Mouse (Mus musculus) forebrain, embryonic 12.5 days (tissue): ENCODE results near the gene Frem2. TPM values are rescaled to one million over a fixed set of nuclear protein-coding genes. Genes with fewer than 3 reads are reported as not detected.
A peak's percentile ranks its signal among the peaks of the same experiment; 100 is the strongest.

ENCODE experiments used
- ATAC-seq: fragments of 200-750 bp; cut with Nextera tagmentation; 2 replicates; pipeline ENCODE4 v1.8.0; 2017; ENCODE audit warnings: moderate TSS enrichment; ENCODE audit not compliant: low FRiP score
- H3K27ac ChIP-seq: fragments of 300-500 bp; sonication (generic); 2 replicates; pipeline ENCODE4 v1.5.1; 2016; ENCODE audit warnings: mild to moderate bottlenecking
- H3K27me3 ChIP-seq: fragments of 300-500 bp; sonication (generic); 2 replicates; pipeline ENCODE4 v1.6.1; 2016; ENCODE audit warnings: mild to moderate bottlenecking
- H3K36me3 ChIP-seq: fragments of 300-500 bp; sonication (generic); replicated peaks from 2 replicates; pipeline ENCODE4 v1.6.1; 2016; ENCODE audit warnings: mild to moderate bottlenecking
- H3K4me1 ChIP-seq: fragments of 300-500 bp; sonication (generic); 2 replicates; pipeline ENCODE4 v1.6.1; 2016
- H3K4me2 ChIP-seq: fragments of 300-500 bp; sonication (generic); 2 replicates; pipeline ENCODE4 v1.6.1; 2016; ENCODE audit warnings: mild to moderate bottlenecking, moderate library complexity
- H3K4me3 ChIP-seq: fragments of 300-500 bp; sonication (generic); replicated peaks from 2 replicates; pipeline ENCODE4 v1.5.1; 2016; ENCODE audit warnings: mild to moderate bottlenecking
- H3K9ac ChIP-seq: fragments of 300-500 bp; sonication (generic); 2 replicates; pipeline ENCODE4 v1.6.1; 2016; ENCODE audit warnings: mild to moderate bottlenecking
- H3K9me3 ChIP-seq: fragments of 300-500 bp; sonication (generic); 2 replicates; pipeline ENCODE4 v1.6.1; 2016
- WGBS: fragments of 180-500 bp; shearing (Covaris S2); methylation state at CpG from one replicate; pipeline ENCODE4 v1.1.7; 2016; 5-methylcytosine and 5-hydroxymethylcytosine counted together
- polyA plus RNA-seq: library from polyadenylated mRNA; unstranded; fragments of >200 nt; fragmentation: Nextera tagmentation; extraction: Ambion mirVana; gene quantifications from 2 replicates; pipeline ENCODE4 v1.2.1, GENCODE M21; 2016

The Frem2 gene
- polyA plus RNA-seq, 1 experiment from 2014 or later = 2.1 TPM

DNA sequence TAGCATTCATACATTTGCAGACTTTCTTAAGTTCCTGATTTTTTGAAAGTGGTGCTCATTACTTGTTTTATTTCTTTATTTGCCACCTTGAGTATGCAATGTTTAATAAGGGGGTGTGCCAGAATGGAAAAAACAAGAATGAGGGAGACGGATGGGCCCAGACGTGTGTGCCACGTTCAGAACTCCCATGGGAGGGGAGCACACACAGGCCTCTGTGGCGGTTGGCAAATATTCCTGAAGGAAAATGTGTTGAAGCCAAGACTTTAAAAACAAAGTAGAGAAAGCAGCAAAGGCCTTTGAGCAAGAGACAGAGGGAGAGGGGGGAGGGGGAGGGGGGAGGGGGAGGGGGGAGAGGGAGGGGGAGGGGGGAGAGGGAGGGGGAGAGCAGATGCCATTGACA, 47.3 kb downstream of the Frem2 start:
- ATAC-seq = no peak
- Histone ChIP-seq H3K36me3 (no peaks in the 10 kb centered on the region), H3K27me3 (no peaks in the 10 kb centered on the region), H3K27ac (no peak overlapping the region), H3K4me2 (no peak overlapping the region), H3K9me3 (no peaks in the 10 kb centered on the region), H3K9ac (no peak overlapping the region), H3K4me1 (no peaks in the 10 kb centered on the region), H3K4me3 (no peak overlapping the region)
- WGBS = 78% methylated on average over 4 of the region's 4 CpGs

DNA sequence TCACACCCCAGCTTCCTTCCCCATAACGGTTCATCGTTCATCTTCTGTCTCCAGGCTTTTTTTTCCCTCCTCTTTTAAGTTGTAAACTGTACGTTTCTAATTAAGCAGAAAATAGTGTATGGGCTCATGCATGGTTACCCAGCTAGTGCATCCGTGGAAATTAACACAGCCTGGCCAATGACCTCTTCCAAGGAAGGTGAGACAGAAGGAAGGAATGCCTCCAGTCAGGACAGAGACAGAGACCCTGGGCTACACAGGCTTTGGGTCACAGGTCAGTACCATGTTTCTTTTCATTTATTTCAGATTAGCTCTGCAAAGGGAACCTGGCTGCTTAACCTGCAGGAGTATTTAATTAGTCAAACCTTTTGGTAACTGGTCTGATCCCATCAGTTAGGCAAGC, 57.0 kb downstream of the Frem2 start:
- no peak for ATAC-seq
- Histone ChIP-seq H3K4me2 (no peak overlapping the region), H3K4me1 (peaks cover 5% of the 10 kb centered on the region), H3K27me3 (no peaks in the 10 kb centered on the region), H3K9ac (no peak overlapping the region), H3K36me3 (no peaks in the 10 kb centered on the region), H3K9me3 (no peaks in the 10 kb centered on the region), H3K4me3 (no peak overlapping the region), H3K27ac (no peak overlapping the region)
- WGBS = 57% methylated on average over 4 of the region's 4 CpGs

DNA sequence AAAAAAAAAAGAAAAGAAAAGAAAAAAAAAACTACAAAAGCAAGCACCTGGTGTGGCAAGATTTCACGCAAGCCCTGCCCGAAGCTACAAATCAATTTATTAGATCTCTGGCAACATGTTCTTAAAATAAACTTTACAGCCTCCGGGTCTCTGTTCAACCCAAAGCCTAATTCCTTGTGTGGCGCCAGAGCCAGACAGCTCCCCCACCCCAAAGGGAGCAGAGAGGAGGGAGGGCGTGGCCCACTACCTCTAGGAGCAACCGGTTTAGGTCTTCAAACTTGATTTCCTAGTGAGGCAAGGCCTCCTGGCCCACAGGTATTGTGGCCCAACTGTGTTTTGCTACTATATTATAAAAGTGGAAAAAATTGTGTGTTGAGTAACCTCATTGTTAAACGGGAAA, 57.8 kb downstream of the Frem2 start:
- Histone ChIP-seq H3K4me2 (no peak overlapping the region), H3K9ac (no peak overlapping the region), H3K4me1 (peaks cover 5% of the 10 kb centered on the region), H3K27me3 (no peaks in the 10 kb centered on the region), H3K36me3 (no peaks in the 10 kb centered on the region), H3K4me3 (no peak overlapping the region), H3K9me3 (no peaks in the 10 kb centered on the region), H3K27ac (no peak overlapping the region)
- 37% methylated on average over 7 of the region's 7 CpGs for WGBS
- ATAC-seq = no peak

- Histone ChIP-seq H3K4me2 (no peak overlapping the region), H3K27ac (no peak overlapping the region), H3K9ac (no peak overlapping the region), H3K36me3 (no peaks in the 10 kb centered on the region), H3K4me3 (no peak overlapping the region), H3K4me1 (peaks cover 9% of the 10 kb centered on the region), H3K27me3 (no peaks in the 10 kb centered on the region), H3K9me3 (no peaks in the 10 kb centered on the region)
- ATAC-seq = no peak
- 6% methylated on average over 9 of the region's 9 CpGs for WGBS
Observed at GRCm38 (mm10) chr3:53598153-53598800, 58.9 kb downstream of the Frem2 start.

DNA sequence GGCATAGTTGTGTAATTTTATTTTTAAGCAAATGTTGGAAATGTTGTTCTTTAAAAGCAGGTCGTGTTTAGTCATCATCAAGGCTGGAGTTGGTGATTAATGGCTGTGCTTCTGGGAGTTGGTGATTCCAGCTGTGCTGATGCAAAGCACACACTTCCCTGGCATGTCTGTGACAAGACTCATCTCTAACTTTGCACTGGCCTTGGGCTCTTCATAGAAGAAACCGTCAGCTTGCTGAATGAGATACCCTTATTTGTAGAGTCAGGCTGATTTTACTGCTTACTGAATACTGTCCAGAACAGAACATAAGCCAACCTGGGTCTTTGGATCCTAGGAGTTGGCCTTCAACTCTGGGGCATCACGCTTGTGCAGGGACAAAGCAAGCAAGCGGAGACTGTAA, 62.7 kb downstream of the Frem2 start:
- Histone ChIP-seq H3K4me3 (no peak overlapping the region), H3K9ac (no peak overlapping the region), H3K4me2 (no peak overlapping the region), H3K4me1 (peaks cover 20% of the 10 kb centered on the region), H3K36me3 (no peaks in the 10 kb centered on the region), H3K9me3 (no peaks in the 10 kb centered on the region), H3K27ac (no peak overlapping the region), H3K27me3 (peaks cover 4% of the 10 kb centered on the region; the same call in 1 of the 2 replicates)
- 72% methylated on average over 4 of the region's 4 CpGs for WGBS
- ATAC-seq = no peak

DNA sequence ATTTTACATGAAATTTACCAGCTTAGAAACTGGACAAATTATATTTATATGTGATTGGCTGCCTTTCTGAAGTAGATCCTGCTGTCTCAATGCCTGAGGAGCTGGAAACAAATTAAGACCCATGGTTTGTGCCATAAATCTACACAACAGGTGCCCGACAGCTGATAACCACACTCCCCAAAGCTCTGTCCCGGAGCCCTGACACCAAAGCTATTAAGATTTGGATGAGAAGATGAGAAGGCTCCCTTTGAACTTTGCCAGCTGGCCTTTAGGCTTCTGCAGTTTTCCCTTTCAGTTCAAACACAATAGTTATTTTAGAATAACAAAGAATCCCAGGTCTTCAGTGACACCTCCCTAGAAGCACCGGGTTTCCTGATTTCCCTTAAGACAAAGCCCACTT, 63.4 kb downstream of the Frem2 start:
- Histone ChIP-seq H3K4me3 (no peak overlapping the region), H3K9ac (no peak overlapping the region), H3K36me3 (no peaks in the 10 kb centered on the region), H3K27me3 (peaks cover 4% of the 10 kb centered on the region; the same call in 1 of the 2 replicates), H3K9me3 (no peaks in the 10 kb centered on the region), H3K4me1 (peaks cover 20% of the 10 kb centered on the region), H3K4me2 (no peak overlapping the region), H3K27ac (no peak overlapping the region)
- ATAC-seq = no peak
- 10% methylated on average over 3 of the region's 3 CpGs for WGBS

- H3K27ac ChIP-seq = no peak overlapping the region
- H3K4me1 ChIP-seq = 0 out of 2 replicates have a peak, but pooled peaks cover 15% of the 10 kb centered on the region
- peaks cover 12% of the 10 kb centered on the region; the same call in 1 of the 2 replicates for H3K27me3 ChIP-seq
- H3K4me3 ChIP-seq = no peak overlapping the region
- 96% methylated on average over 7 of the region's 7 CpGs for WGBS
- H3K4me2 ChIP-seq = no peak overlapping the region
- H3K36me3 ChIP-seq = no peaks in the 10 kb centered on the region
- no peak for ATAC-seq
- no peaks in the 10 kb centered on the region for H3K9me3 ChIP-seq
- no peak overlapping the region for H3K9ac ChIP-seq
Observed at GRCm38 (mm10) chr3:53592036-53592435, 65.1 kb downstream of the Frem2 start.

DNA sequence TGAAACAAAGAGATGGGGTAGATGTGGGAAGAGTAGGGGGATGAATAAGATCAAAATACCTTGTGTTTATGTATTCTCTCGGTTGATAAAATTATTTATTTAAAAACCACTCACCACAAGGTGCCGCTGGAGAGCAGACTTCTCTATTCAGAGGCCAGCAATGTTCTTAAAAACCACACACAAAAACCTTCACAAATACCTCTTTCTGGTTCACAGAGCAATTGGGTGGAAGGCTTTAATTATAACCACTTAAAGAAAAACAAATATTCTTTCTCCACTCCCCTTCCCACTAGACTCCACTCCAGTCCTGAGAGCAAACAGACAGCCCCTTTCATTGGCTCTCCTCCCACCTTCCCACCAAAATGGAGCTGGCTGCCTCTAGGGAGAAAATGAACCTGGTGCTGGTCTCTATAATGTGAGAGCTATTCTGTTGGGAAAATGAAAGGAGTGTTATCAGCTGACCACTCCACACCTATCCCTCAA, 67.0 kb downstream of the Frem2 start:
- 0 out of 2 replicates have a peak, but pooled peaks cover 15% of the 10 kb centered on the region for H3K4me1 ChIP-seq
- 2% methylated on average over 2 of the region's 2 CpGs for WGBS
- ATAC-seq = peak; percentile 86
- H3K36me3 ChIP-seq = no peaks in the 10 kb centered on the region
- H3K4me2 ChIP-seq = no peak overlapping the region
- peaks cover 12% of the 10 kb centered on the region; the same call in 1 of the 2 replicates for H3K27me3 ChIP-seq
- H3K4me3 ChIP-seq = no peak overlapping the region
- no peak overlapping the region for H3K27ac ChIP-seq
- H3K9ac ChIP-seq = no peak overlapping the region
- H3K9me3 ChIP-seq = no peaks in the 10 kb centered on the region

- WGBS = 92% methylated on average over 8 of the region's 8 CpGs
- H3K9me3 ChIP-seq = no peaks in the 10 kb centered on the region
- no peaks in the 10 kb centered on the region for H3K4me1 ChIP-seq
- no peaks in the 10 kb centered on the region for H3K36me3 ChIP-seq
- H3K4me2 ChIP-seq = no peak overlapping the region
- no peak for ATAC-seq
- peaks cover 4% of the 10 kb centered on the region; the same call in 1 of the 2 replicates for H3K27me3 ChIP-seq
- H3K9ac ChIP-seq = no peak overlapping the region
- no peak overlapping the region for H3K4me3 ChIP-seq
- H3K27ac ChIP-seq = no peak overlapping the region
Observed at GRCm38 (mm10) chr3:53583248-53583647, 73.9 kb downstream of the Frem2 start.

DNA sequence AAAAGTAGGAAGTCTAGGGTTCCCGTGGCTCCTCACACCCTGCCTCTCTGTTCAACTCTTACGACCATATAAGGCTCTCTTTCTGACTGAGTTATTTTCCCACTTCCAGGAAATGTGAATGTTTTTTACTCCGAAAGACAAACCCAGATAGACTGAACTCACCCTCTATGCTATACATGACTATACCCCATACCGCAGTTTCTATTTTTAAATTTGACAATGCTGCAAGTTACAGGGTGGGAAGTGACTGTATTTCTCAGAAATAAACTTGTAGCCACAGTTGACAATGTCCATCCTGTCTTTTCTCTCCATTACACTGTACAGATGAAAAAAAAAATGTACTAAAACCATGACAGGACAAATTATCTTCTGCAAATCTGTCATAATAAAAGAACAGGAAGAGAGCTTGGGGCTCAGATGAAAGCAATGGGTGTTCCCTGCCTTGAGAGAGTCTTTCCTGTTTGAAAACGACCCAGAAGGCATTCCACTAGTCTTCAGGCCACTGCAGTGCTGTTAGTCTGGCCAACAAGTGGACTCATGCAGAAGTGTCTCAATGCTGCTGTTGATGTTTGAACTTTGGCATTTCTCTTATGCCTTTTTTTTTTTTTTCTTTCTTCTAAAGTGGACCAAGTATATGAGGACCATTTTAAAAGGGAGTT, 76.4 kb downstream of the Frem2 start:
- Histone ChIP-seq H3K27me3 (no peaks in the 10 kb centered on the region), H3K9me3 (no peaks in the 10 kb centered on the region), H3K4me2 (no peak overlapping the region), H3K27ac (no peak overlapping the region), H3K9ac (no peak overlapping the region), H3K4me3 (no peak overlapping the region), H3K4me1 (0 out of 2 replicates have a peak, but pooled peaks cover 4% of the 10 kb centered on the region), H3K36me3 (no peaks in the 10 kb centered on the region)
- ATAC-seq = no peak
- WGBS = 81% methylated on average over 5 of the region's 5 CpGs

DNA sequence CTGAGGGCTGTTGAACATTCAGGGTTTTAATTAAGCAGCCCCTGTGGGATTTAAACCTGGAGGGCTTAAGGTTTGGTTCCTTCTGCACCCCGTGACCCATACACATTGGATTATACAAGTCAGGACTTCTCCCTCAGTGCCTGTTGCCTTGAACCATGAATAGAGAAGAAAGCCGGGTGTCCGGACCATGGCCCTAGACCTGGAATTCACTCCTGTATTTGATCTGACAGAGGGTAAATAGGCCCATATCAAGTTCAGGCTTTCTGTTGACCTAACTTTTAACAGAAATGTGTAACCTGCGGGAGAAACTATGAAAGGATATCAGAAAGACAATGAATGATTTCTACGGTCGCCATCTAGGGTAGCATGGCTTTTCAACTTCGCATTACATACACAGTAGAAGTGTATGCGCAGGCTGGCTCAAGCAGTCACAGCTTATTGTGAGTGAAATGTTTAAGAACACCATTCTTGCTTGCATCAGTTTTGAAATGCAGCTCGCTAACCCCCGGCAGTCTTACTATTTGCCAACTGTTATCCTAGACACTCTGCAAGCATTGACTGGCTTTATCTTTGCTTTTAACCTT, 77.9 kb downstream of the Frem2 start:
- H3K9ac ChIP-seq = no peak overlapping the region
- no peak for ATAC-seq
- WGBS = 84% methylated on average over 10 of the region's 10 CpGs
- no peak overlapping the region for H3K27ac ChIP-seq
- no peak overlapping the region for H3K4me3 ChIP-seq
- H3K9me3 ChIP-seq = no peaks in the 10 kb centered on the region
- H3K4me2 ChIP-seq = no peak overlapping the region
- H3K4me1 ChIP-seq = 0 out of 2 replicates have a peak, but pooled peaks cover 4% of the 10 kb centered on the region
- H3K27me3 ChIP-seq = no peaks in the 10 kb centered on the region
- no peaks in the 10 kb centered on the region for H3K36me3 ChIP-seq

- Histone ChIP-seq H3K4me3 (no peak overlapping the region), H3K4me2 (no peak overlapping the region), H3K4me1 (0 out of 2 replicates have a peak, but pooled peaks cover 4% of the 10 kb centered on the region), H3K36me3 (no peaks in the 10 kb centered on the region), H3K9me3 (no peaks in the 10 kb centered on the region), H3K27ac (no peak overlapping the region), H3K9ac (no peak overlapping the region), H3K27me3 (no peaks in the 10 kb centered on the region)
- ATAC-seq = no peak
- WGBS = 38% methylated on average over 7 of the region's 7 CpGs
Observed at GRCm38 (mm10) chr3:53576320-53577116, 80.6 kb downstream of the Frem2 start.
